Mouse (Mus musculus): ENCODE measurements at regions not wholly inside any gene's neighbourhood (a gene's known extent, or its start where the extent isn't known, plus 50 kb on each side); places are given as distances from the start of the nearest gene placed in this dataset.
A peak's percentile ranks its signal among the peaks of the same experiment; 100 is the strongest.
"Not testable (repeated sequence)": the region's sequence is repeated elsewhere in the genome, so short reads cannot be mapped to it uniquely, and the experiment has no call there.

DNA sequence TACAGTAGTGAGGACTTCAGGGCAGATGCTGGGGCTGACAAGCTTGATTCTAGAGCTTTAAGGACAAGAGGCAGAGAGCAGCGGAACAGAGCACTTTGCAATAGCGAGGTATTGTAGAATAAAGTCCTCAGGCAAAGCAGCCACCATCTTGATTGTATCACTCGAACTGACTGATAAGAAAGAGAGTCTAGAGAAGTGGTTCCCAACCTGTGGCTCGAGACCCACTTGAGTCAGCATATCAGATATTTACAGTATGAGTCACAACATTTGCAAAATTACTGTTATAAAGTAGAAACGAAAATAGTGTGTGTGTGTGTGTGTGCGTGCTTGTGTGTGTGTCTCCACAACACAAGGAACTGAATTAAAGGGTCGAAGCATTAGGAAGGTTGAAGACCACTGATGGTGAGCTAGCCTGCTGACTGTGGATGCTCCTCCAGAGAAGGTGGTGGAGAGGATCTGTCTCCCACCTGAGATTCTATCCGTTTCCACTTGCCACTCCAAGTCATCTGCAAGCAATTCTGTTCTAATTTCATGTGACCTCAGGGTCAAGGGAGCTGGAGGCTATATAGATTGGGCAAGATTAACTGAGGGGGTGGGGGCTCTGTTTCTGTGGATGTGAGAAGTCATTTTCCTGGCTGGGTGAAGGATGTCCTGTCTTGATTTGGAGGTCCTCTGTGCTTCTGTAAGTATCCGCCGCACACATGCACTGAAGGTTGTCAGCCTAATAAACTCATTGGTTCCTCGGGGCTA, 115.0 kb downstream of the Phlda1 start:
- Histone ChIP-seq H3K9me3 (no peaks in the 10 kb centered on the region), H3K4me1 (peaks cover 26% of the 10 kb centered on the region), H3K27ac (no peak overlapping the region), H3K27me3 (no peaks in the 10 kb centered on the region), H3K36me3 (no peaks in the 10 kb centered on the region), H3K4me2 (replicated peaks) (no peak overlapping the region), H3K4me3 (no peak overlapping the region), H3K9ac (no peak overlapping the region)
- 50% methylated on average over 11 of the region's 11 CpGs for WGBS
- no peak for ATAC-seq (ENCODE audit: insufficient number of reproducible peaks, insufficient read depth, low FRiP score, low TSS enrichment)

DNA sequence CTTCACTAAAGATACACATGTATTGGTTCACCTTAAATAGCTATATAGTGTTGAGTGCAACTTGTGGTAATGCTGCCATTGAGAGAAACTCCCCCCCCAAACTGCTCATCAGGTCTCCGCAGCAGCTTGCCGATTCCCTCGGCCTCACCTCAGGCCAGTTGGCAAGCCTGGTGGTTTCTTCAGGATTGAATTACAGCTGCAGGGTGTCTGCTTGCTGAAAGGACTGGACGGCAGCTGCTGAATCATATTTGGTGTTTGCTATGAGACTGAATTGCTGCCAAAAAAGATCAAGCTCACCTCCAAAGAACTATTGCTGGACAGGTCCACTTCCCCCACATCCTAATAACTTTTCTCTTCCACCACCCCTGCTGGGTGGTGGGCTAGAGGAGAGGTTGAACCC, 116.7 kb downstream of the Phlda1 start:
- no peak for ATAC-seq (ENCODE audit: insufficient number of reproducible peaks, insufficient read depth, low FRiP score, low TSS enrichment)
- no peaks in the 10 kb centered on the region for H3K27me3 ChIP-seq
- WGBS = 11% methylated on average over 4 of the region's 4 CpGs

GRCm38 (mm10) chr10:111624021-111624420, 117.9 kb downstream of the Phlda1 start:
- no peak overlapping the region for H3K4me2 ChIP-seq (replicated peaks)
- no peaks in the 10 kb centered on the region for H3K36me3 ChIP-seq
- H3K9ac ChIP-seq = no peak overlapping the region
- H3K4me3 ChIP-seq = no peak overlapping the region
- ATAC-seq (ENCODE audit: insufficient number of reproducible peaks, insufficient read depth, low FRiP score, low TSS enrichment) = no peak
- H3K27ac ChIP-seq = no peak overlapping the region
- no peaks in the 10 kb centered on the region for H3K9me3 ChIP-seq
- WGBS = 30% methylated on average over 2 of the region's 2 CpGs
- H3K27me3 ChIP-seq = no peaks in the 10 kb centered on the region
- peaks cover 26% of the 10 kb centered on the region for H3K4me1 ChIP-seq

More for the DNA sequence above, 116.7 kb downstream of the Phlda1 start:
- Histone ChIP-seq H3K36me3 (no peaks in the 10 kb centered on the region), H3K4me2 (replicated peaks) (no peak overlapping the region), H3K27ac (0 out of 2 replicates have a peak overlapping the region, but pooled peaks have one; percentile 36), H3K4me3 (no peak overlapping the region), H3K9me3 (no peaks in the 10 kb centered on the region), H3K9ac (no peak overlapping the region), H3K4me1 (peaks cover 26% of the 10 kb centered on the region)

GRCm38 (mm10) chr10:111624624-111625023, 118.5 kb downstream of the Phlda1 start:
- 17% methylated on average over 7 of the region's 7 CpGs for WGBS
- H3K27me3 ChIP-seq = no peaks in the 10 kb centered on the region

DNA sequence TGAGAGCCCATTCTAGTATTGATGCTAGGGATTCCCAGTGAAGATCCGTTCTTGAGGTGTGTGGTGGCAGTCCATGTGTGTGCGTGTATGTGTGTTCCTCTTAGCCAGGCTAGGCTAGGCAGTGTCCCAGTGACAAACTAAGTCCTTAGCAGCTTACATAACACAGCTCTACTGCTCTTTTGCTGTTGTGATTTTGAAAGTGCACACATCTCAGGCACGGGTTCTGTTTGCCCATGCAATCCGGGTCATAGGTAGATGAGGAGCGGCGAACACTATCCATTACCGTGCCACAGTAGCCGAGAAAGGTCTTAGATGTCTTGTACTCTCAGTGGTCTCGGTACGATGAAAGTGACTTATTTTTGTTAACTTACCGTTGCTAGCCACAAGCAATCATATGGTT, 119.5 kb downstream of the Phlda1 start:
- Histone ChIP-seq H3K27me3 (no peaks in the 10 kb centered on the region), H3K4me1 (peaks cover 26% of the 10 kb centered on the region), H3K9me3 (no peaks in the 10 kb centered on the region), H3K27ac (no peak overlapping the region), H3K4me3 (no peak overlapping the region), H3K4me2 (replicated peaks) (no peak overlapping the region), H3K36me3 (no peaks in the 10 kb centered on the region), H3K9ac (no peak overlapping the region)
- no peak for ATAC-seq (ENCODE audit: insufficient number of reproducible peaks, insufficient read depth, low FRiP score, low TSS enrichment)
- WGBS = 92% methylated on average over 11 of the region's 11 CpGs

More at GRCm38 (mm10) chr10:111624624-111625023, 118.5 kb downstream of the Phlda1 start:
- H3K9me3 ChIP-seq = no peaks in the 10 kb centered on the region
- ATAC-seq (ENCODE audit: insufficient number of reproducible peaks, insufficient read depth, low FRiP score, low TSS enrichment) = no peak
- H3K9ac ChIP-seq = no peak overlapping the region
- no peaks in the 10 kb centered on the region for H3K36me3 ChIP-seq
- peaks cover 26% of the 10 kb centered on the region for H3K4me1 ChIP-seq
- H3K4me2 ChIP-seq (replicated peaks) = no peak overlapping the region
- H3K27ac ChIP-seq = no peak overlapping the region
- H3K4me3 ChIP-seq = no peak overlapping the region

- H3K9me3 ChIP-seq = no peaks in the 10 kb centered on the region
- whole genome bisulfite sequencing = 91% methylated on average over 6 of the region's 6 CpGs
- no peak overlapping the region for H3K4me2 ChIP-seq (replicated peaks)
- no peaks in the 10 kb centered on the region for H3K36me3 ChIP-seq
- H3K27ac ChIP-seq = no peak overlapping the region
- H3K9ac ChIP-seq = no peak overlapping the region
- peaks cover 26% of the 10 kb centered on the region for H3K4me1 ChIP-seq
- H3K27me3 ChIP-seq = no peaks in the 10 kb centered on the region
- H3K4me3 ChIP-seq = no peak overlapping the region
- no peak for ATAC-seq (ENCODE audit: insufficient number of reproducible peaks, insufficient read depth, low FRiP score, low TSS enrichment)
These were observed 119.9 kb downstream of the Phlda1 start for GRCm38 (mm10) chr10:111626009-111626408.

DNA sequence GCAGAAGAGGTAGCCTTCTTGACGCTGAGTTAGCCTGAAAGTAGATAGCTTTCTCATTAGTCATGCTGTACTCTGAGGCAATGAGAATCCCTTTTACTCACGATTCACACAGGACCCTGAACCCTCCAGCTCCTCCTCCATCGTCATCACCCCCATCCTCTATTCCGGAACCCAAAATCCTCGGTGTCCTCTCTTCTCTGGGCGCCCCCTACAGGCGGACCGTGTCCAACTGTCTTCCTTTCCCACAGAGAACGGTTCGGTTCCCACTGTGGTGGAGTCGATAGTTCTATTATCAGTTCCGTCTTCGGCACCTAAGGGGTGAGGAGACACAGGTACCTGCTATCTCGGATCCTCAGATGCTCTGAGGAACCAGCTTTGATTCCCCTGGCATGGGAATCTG, 130.2 kb downstream of the Phlda1 start:
- Histone ChIP-seq H3K9me3 (no peaks in the 10 kb centered on the region), H3K27me3 (no peaks in the 10 kb centered on the region), H3K27ac (no peak overlapping the region), H3K4me2 (replicated peaks) (no peak overlapping the region), H3K4me1 (no peaks in the 10 kb centered on the region), H3K4me3 (no peak overlapping the region), H3K9ac (no peak overlapping the region), H3K36me3 (no peaks in the 10 kb centered on the region)
- ATAC-seq (ENCODE audit: insufficient number of reproducible peaks, insufficient read depth, low FRiP score, low TSS enrichment) = no peak
- WGBS = 66% methylated on average over 14 of the region's 14 CpGs

DNA sequence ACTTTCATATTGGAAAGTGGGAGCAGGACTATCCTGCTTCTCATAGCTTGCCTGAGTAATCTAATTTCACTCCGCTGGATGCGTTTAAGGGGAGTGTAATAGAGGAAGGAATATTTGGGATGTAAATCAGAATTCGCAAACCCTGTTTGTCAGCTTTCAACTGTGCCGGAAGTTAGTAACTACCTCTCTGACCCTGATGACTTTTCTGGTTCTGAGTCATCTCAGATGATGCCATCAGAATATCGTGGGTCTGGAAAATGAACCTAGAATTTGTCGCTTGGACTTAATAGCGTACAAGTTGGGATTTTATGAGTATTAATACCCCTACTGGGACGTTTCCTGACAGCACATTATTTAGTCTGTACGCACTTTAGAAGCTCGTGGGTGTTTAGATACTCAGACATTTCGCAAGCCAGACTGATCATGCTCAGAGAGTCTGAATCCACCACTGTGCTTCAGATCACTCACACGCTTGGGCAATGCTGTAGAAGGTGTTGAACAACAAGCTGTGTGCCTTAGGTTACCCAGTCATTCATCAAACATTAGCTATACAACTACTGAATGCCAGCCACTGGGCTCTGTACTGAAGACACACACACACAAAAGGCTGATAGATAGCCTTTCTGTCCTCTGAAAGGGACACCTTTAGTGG, 131.1 kb downstream of the Phlda1 start:
- H3K9ac ChIP-seq = no peak overlapping the region
- 89% methylated on average over 12 of the region's 12 CpGs for WGBS
- no peaks in the 10 kb centered on the region for H3K27me3 ChIP-seq
- H3K36me3 ChIP-seq = no peaks in the 10 kb centered on the region
- no peak overlapping the region for H3K4me3 ChIP-seq
- H3K27ac ChIP-seq = no peak overlapping the region
- no peaks in the 10 kb centered on the region for H3K9me3 ChIP-seq
- ATAC-seq (ENCODE audit: insufficient number of reproducible peaks, insufficient read depth, low FRiP score, low TSS enrichment) = no peak
- no peak overlapping the region for H3K4me2 ChIP-seq (replicated peaks)
- 0 out of 2 replicates have a peak, but pooled peaks cover 5% of the 10 kb centered on the region for H3K4me1 ChIP-seq

DNA sequence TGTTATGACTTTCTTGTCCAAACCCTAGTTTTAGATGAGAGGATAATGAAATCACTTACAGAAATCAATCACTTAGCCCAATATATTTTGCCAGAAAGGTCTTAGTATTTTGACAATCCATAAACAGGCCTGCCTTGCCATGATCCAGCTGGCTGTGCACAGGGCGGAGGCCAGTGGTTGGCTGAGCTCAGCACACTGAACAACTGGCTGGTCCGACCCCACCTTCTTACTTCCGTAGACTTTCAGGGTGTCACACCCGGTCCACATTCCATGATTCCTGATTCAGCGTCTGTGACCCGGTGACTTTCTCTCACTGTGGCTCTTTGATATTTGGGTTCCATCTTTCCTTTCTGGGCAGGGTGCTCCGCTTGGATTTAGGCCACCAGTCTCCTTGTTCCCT, 133.8 kb downstream of the Phlda1 start:
- no peaks in the 10 kb centered on the region for H3K27me3 ChIP-seq
- WGBS = 95% methylated on average over 7 of the region's 7 CpGs
- H3K4me2 ChIP-seq (replicated peaks) = no peak overlapping the region
- 0 out of 2 replicates have a peak, but pooled peaks cover 5% of the 10 kb centered on the region for H3K4me1 ChIP-seq
- H3K9me3 ChIP-seq = no peaks in the 10 kb centered on the region
- ATAC-seq (ENCODE audit: insufficient number of reproducible peaks, insufficient read depth, low FRiP score, low TSS enrichment) = no peak
- no peak overlapping the region for H3K9ac ChIP-seq
- no peaks in the 10 kb centered on the region for H3K36me3 ChIP-seq
- no peak overlapping the region for H3K27ac ChIP-seq
- H3K4me3 ChIP-seq = no peak overlapping the region

GRCm38 (mm10) chr10:111642683-111643082, 136.6 kb downstream of the Phlda1 start:
- no peak overlapping the region for H3K4me2 ChIP-seq (replicated peaks)
- no peak for ATAC-seq (ENCODE audit: insufficient number of reproducible peaks, insufficient read depth, low FRiP score, low TSS enrichment)
- H3K36me3 ChIP-seq = no peaks in the 10 kb centered on the region
- H3K4me3 ChIP-seq = no peak overlapping the region
- H3K9ac ChIP-seq = no peak overlapping the region
- H3K27me3 ChIP-seq = no peaks in the 10 kb centered on the region
- 0 out of 2 replicates have a peak, but pooled peaks cover 5% of the 10 kb centered on the region for H3K4me1 ChIP-seq
- 60% methylated on average over 2 of the region's 2 CpGs for WGBS
- no peak overlapping the region for H3K27ac ChIP-seq
- H3K9me3 ChIP-seq = no peaks in the 10 kb centered on the region

DNA sequence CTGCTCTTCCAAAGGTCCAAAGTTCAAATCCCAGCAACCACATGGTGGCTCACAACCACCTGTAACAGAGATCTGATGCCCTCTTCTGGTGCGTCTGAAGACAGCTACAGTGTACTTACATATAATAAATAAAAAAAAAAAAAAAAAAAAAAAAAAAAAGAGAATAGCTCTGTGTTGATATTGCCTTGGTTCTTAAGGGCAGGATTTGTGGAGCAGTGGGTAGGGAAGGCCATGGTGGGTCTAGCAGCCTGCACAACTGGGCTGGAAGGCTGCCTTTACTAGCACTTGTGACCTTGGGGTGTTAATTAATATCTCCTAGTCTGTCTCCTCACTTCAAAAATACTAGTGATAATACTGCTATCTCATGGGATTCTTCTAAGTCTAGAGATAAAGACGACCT, 147.7 kb downstream of the Phlda1 start:
- whole genome bisulfite sequencing = 74% methylated on average over 2 of the region's 2 CpGs

More for the DNA sequence above, 147.7 kb downstream of the Phlda1 start:
- not testable (repeated sequence) for H3K27me3 ChIP-seq; H3K4me2 ChIP-seq (replicated peaks); H3K27ac ChIP-seq; ATAC-seq (ENCODE audit: insufficient number of reproducible peaks, insufficient read depth, low FRiP score, low TSS enrichment); H3K4me3 ChIP-seq; H3K9ac ChIP-seq; H3K36me3 ChIP-seq; H3K9me3 ChIP-seq
- H3K4me1 ChIP-seq = peaks cover 13% of the 10 kb centered on the region
